22 mouse cellular contexts compared by ENCODE assay signal in genomic region chr15:50402551-50402950, GRCm38 (mm10).
A peak's percentile ranks its signal among the peaks of the same experiment; 100 is the strongest.
DNase-seq lines count a peak whose midpoint lies in the region; ATAC-seq and TF ChIP-seq lines count a peak whose summit lies in the region.
"Had no signal": no experiment of that assay in that cellular context is flagged by ENCODE, and none has a peak within 500 bp of the region (broad histone marks: within the 10 kb centered on the region; RNA-seq: fewer than 3 reads in every experiment).

No protein-coding gene starts in this region.

- no peak for TF ChIP-seq POLR2A in bone marrow macrophage, adult 2 months (IDR thresholded peaks at IDR 0.05; ENCODE audit: borderline replicate concordance, low read depth, low read length)

- peak; percentile 2 for DNase-seq in thymus, postnatal 0 days (ENCODE audit: low spot score)
- DNase-seq in thymus, postnatal 4 days = no peak
- DNase-seq in splenic B cell, adult 2 months (ENCODE audit: low read depth, low spot score) = peak; percentile 38
- no peak for DNase-seq in spleen, postnatal 14 days (ENCODE audit: low spot score in 2 of 2)
- no peak for DNase-seq in neural tube, embryonic 10.5 days (ENCODE audit: extremely low spot score, low spot score)
- DNase-seq: cerebellum, adult 11-12 months; cerebellum, postnatal 14 days; kidney, adult 18-20 months; spleen, adult 18-20 months; thymus, adult 2 months had no signal

- no peak for ATAC-seq in hindbrain, embryonic 13.5 days (ENCODE audit: low FRiP score)
- ATAC-seq: forebrain, embryonic 13.5 days; midbrain, embryonic 15.5 days had no signal

- no peaks in the 10 kb centered on the region for H3K36me3 ChIP-seq in macrophage (ENCODE audit: inconsistent target)
- no peaks in the 10 kb centered on the region for H3K36me3 ChIP-seq in splenic B cell, adult 2 months (ENCODE audit: control insufficient read depth, insufficient read depth, low read length, poor library complexity, severe bottlenecking)
- no peaks in the 10 kb centered on the region for H3K36me3 ChIP-seq in hindbrain, embryonic 13.5 days
- H3K36me3 ChIP-seq: embryonic facial prominence, embryonic 13.5 days; midbrain, embryonic 15.5 days; neural tube, embryonic 15.5 days; stomach, embryonic 15.5 days had no signal

- peaks cover 36% of the 10 kb centered on the region for H3K4me1 ChIP-seq in bone marrow macrophage, adult 2 months (ENCODE audit: control insufficient read depth, insufficient read depth, low read length)
- H3K4me1 ChIP-seq in hindbrain, embryonic 13.5 days (replicated peaks) = no peaks in the 10 kb centered on the region
- H3K4me1 ChIP-seq: embryonic facial prominence, embryonic 13.5 days; forebrain, embryonic 13.5 days; midbrain, embryonic 15.5 days; neural tube, embryonic 15.5 days; stomach, embryonic 15.5 days had no signal

- H3K9ac ChIP-seq in hindbrain, embryonic 13.5 days = no peak overlapping the region
- H3K9ac ChIP-seq: embryonic facial prominence, embryonic 13.5 days; forebrain, embryonic 13.5 days; midbrain, embryonic 15.5 days; neural tube, embryonic 15.5 days; stomach, embryonic 15.5 days had no signal

- no peak for TF ChIP-seq CTCF in bone marrow macrophage, adult 2 months (IDR thresholded peaks at IDR 0.05; ENCODE audit: low read depth, low read length)

- no peaks in the 10 kb centered on the region for H3K9me3 ChIP-seq in hindbrain, embryonic 13.5 days
- H3K9me3 ChIP-seq: embryonic facial prominence, embryonic 13.5 days; forebrain, embryonic 13.5 days; midbrain, embryonic 15.5 days; neural tube, embryonic 15.5 days; stomach, embryonic 15.5 days had no signal

- H3K4me3 ChIP-seq in bone marrow macrophage, adult 2 months (ENCODE audit: insufficient read depth, low read length) = no peak overlapping the region
- no peak overlapping the region for H3K4me3 ChIP-seq in macrophage (ENCODE audit: inconsistent target)
- no peak overlapping the region for H3K4me3 ChIP-seq in hindbrain, embryonic 13.5 days
- H3K4me3 ChIP-seq: embryonic facial prominence, embryonic 13.5 days; erythroblast, embryonic 14.5 days; forebrain, embryonic 13.5 days; midbrain, embryonic 15.5 days; myocyte; neural tube, embryonic 15.5 days; stomach, embryonic 15.5 days had no signal

- 0% methylated on average over 1 of the region's 1 CpGs for WGBS in macrophage (ENCODE audit: missing documents)
- 91% methylated on average over 1 of the region's 1 CpGs for WGBS in hindbrain, embryonic 13.5 days

- no peaks in the 10 kb centered on the region for H3K79me2 ChIP-seq in macrophage (ENCODE audit: inconsistent target)

- no peak overlapping the region for H3K4me2 ChIP-seq in hindbrain, embryonic 13.5 days
- H3K4me2 ChIP-seq: embryonic facial prominence, embryonic 13.5 days; forebrain, embryonic 13.5 days; heart, embryonic 11.5 days; midbrain, embryonic 15.5 days; neural tube, embryonic 15.5 days; stomach, embryonic 15.5 days had no signal

- no peaks in the 10 kb centered on the region for H3K27me3 ChIP-seq in splenic B cell, adult 2 months (ENCODE audit: control insufficient read depth, insufficient read depth, low read length, poor library complexity, severe bottlenecking)
- H3K27me3 ChIP-seq in hindbrain, embryonic 13.5 days = no peaks in the 10 kb centered on the region
- H3K27me3 ChIP-seq: embryonic facial prominence, embryonic 13.5 days; forebrain, embryonic 13.5 days; midbrain, embryonic 15.5 days; neural tube, embryonic 15.5 days; stomach, embryonic 15.5 days had no signal

- peak overlapping the region; percentile 62 for H3K27ac ChIP-seq in bone marrow macrophage, adult 2 months (ENCODE audit: insufficient read depth, low read depth, low read length)
- peak overlapping the region; percentile 21; the same call in 1 of the 2 replicates for H3K27ac ChIP-seq in macrophage
- H3K27ac ChIP-seq in hindbrain, embryonic 13.5 days = no peak overlapping the region
- H3K27ac ChIP-seq: embryonic facial prominence, embryonic 13.5 days; forebrain, embryonic 13.5 days; kidney, postnatal 0 days; midbrain, embryonic 15.5 days; neural tube, embryonic 15.5 days; stomach, embryonic 15.5 days had no signal

Comparison
In these comparisons a context has a peak if more than half of its experiments do, and no peak if none do; other contexts are left out.
1. DNase-seq: peak in thymus, postnatal 0 days (single experiment) and splenic B cell, adult 2 months (single experiment); none in thymus, postnatal 4 days (single experiment), spleen, postnatal 14 days (0 of 2) and neural tube, embryonic 10.5 days (single experiment).